Mouse (Mus musculus): Measurements from ENCODE around the gene Capg. TPM values are rescaled to one million over a fixed set of nuclear protein-coding genes. Genes with fewer than 3 reads are reported as not detected.
A peak's percentile ranks its signal among the peaks of the same experiment; 100 is the strongest.

Capg gene
- total and polyA plus RNA-seq, 3 experiments, result 32.2 to 56.3 (median 41.9) TPM

DNA sequence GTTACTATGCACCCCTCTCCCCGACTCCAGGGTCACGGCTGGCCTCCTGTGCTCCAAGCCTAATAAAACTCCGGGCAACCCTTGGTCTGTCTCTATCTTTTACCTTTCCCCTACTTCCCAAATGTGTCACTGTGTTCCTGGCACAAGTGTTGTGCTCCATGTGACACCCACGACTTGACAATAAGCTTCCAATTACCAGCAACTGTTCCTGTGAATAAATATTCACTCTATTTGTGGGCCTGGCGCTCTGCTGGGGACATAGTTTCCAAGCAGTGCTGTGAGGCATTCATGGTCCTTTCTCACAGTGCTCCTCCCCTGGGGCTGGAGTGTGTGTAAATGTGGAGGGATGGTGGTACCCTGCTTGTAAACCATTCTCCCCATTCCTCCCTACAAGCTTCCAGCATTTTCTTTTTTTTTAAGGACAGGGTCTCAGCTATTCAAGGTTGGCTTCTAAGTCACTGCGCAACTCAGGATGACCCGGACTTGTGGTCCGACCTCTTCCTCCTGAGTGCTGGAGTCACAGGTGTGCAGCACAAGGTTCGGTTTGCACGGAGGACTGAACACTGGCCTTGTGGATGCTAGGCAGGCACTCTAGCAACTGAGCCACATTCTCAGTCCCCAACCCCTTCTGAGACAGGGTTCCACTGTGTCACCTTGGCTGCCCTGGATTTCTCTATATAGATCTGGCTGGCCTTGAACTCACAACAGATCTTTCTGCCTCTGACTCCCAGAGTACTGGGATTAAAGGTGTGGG, 26.6 kb downstream of the Capg start:
- DNase-seq, result no peak

DNA sequence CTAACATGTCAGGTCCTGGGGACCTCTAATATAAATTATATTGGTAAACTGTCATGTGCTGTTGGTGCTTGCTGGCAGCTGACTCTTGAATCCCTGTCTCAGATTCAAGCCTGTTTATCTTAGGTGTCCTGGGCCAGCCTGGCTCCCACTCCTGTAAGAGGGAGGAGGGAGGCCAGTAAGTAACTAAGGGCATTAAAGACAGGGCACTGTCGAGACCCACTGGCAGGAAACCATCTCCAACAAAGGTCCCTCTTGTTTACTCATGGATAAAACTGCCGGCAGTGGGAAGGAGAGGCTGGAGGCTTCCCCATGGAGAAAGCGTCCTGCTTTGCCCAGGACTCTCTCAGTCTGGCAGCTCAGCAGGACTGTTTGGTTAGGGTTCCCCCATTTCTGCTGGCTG, 27.6 kb downstream of the Capg start:
- DNase-seq, result no peak

DNA sequence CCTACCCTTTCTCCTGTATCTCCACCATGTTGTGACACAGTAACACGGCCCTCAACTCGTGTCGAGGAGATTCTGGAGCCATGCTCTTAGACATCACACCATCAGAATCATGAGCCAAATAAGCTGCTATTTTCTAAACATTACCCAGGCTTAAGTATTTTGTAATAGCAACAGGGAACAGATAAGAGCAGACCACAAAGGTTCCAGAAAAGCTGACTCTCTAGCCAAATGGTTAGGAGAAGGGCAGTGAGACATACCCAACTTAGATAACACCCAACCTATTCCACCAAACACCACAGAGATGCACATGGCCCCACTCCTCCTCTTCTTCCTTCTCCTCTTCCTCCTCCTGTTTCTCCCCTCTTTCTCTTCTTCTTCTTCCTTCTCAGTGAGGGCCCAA, 31.9 kb downstream of the Capg start:
- DNase-seq, result no peak

DNA sequence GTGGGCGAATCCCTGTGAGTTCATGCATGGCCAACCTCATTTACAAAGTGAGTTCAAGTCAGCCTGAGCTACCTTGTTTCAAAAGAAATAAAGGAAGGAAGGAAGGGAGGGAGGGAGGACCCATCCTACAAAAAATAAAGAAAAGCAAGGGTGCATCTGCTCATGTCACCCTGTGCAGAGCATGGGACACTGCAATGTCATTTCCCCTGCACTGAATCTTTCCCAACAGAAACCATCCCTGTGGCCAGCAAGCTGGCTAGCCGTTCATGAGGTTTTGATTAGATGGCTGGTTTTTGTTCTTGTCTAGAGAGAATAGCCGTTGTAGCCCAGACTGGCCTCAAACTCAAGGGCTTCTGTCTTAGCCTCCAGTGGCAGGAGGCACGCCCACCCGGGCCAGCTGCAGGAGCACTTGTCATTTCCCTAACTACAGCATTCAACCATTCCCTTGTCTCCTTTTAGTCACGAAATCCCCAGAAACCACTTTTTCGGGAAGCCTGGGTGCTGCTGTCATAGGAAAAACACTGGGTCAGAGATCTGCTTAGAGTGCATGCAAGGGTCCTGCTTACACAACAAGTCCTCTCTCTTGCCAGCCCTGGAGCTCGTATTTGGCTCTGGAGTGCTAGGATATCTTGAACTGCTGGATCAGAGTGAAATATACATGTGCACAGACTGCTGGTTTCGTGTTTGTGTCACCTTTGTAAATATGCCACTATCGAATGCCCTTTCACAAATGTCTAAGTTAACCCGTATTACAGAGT, 37.6 kb downstream of the Capg start:
- peak; percentile 30 for DNase-seq

DNA sequence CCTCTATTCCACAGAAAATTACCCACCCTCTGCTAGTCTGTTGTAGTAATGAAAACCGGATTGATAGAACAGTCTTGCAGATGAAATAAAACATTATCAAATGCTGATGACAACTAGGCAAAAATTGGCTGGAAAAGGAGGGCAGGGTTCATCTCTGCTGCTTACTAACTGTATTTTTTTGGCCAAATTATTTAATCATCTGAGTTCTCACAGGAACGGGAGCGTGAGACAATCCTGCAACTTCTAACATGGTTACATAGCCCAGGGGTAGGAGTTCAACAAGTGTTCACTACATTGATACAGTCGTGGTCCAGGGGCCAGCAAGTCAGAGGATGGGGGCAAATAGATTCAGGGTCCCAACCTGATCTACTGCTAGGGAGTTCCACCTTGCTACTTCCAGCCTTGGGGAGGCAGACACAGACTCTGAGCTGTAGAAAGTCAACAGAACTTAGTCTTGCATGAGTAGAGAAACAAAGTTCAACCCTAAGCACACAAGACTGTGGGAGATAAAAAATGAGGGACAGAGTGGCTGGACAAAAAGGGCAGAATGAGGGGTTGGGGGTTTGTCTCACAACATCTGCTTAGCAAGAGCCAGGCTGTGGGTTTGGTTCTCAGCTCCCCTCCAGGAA, 39.1 kb downstream of the Capg start:
- no peak for DNase-seq

DNA sequence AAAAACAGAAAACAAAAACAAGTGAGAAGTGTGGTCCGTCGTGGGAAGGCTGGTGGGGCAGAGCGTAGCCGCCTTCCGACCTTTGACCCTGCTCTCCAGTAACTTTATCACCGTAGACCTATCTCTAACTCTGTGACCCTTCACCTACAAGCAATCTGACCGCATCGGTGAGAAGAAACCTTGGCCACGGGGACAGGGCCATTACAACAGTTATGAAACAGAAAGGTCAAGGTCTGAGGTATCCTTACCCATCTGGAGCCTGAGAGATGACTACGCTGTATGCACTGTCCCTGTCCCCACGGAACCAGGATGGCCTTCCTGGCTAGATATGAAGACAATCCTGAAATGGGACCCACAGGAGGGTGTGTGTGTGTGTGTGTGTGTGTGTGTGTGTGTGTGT, 40.0 kb downstream of the Capg start:
- peak; percentile 52 for DNase-seq

DNA sequence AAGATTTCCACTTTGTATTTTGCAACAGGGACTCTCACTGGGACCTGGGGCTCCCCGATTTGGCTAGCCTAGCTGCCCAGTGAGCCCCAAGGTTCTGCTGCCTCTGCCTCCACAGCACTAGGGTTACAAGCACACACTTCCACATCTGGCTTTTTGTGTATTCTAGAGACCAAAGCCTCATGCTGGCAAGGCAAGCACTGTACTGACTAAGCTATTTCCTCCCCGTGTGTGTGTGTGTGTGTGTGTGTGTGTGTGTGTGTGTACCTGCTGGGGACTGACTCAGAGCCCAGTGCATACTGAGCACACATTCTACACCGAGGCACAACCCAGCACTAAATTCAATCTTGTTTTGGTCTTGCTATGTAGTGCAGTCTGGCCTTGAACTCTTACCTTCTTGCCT, 42.5 kb downstream of the Capg start:
- DNase-seq, result peak; percentile 54

DNA sequence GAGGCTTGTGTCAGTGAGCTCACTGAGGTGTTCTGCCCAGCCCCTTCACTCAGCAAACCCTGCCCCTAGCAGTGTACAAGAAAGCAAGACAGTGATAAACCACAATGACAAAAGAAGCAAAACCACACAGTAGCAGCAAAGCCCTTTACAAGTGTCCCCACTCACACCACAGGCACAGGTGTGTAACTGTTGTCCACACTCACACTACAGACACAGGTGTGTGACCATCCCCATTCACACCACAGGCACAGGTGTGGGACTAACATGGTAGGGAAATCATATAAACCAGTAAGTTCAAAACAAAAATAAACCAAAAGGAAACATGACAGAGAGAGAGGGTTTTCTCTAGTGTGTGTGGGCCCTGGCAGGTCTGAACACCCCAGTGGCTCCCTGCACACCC, 44.1 kb downstream of the Capg start:
- DNase-seq, result no peak

DNA sequence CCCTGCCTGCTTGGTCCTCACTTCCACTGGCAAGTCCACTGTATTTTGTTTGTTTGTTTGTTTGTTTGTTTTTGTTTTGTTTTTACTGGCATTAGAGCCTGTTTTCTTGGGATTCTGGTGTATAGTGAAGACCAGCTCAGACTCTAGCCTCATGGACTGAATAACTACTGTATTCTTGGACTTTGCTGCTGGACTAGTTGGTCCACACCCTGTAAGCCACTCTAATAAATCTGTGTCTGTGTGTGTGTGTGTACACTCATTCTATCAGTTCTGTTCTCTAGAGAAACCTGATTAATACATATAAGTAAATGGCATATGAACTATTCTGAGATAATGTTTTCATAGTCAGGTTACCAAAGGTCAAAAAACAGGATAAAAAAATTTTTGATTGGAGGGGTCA, 45.9 kb downstream of the Capg start:
- no peak for DNase-seq

DNA sequence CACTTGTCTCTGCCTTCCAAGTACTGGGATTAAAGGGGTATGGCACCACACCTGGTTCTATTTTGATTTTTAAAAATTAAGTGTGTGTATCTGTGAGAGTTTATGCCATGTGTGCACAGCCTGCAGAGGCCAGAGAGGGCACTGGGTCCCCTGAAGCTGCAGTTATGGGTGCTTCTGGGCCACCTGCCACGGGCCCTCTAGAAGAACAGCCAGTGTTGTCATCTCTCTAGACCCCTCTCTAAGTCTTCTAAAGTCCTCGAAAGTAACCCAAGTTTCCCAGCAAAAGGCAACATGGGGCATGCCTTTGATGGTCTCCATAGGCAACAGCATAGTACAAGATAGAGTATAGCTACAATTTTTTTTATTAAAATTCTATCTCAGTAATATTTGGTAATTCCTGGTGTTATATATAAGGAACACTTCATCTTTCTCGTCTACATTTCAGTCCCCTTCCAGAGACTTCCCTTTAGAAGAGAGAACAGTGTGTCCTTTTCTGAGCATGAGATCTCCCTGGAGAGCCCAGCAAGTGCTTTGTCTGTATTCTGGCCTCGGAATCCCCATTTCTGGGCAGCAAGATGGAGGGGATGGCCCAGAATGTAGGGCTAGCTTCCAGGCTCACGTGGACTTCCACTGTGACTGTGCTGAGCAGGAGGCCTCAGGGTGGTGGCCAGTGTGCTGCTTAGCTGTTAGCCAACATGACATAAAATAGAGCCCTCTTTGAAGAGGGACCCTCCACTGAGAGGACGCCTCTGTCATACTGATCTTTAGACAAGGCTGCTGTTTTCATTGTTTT, 49.0 kb downstream of the Capg start:
- no peak for DNase-seq

DNA sequence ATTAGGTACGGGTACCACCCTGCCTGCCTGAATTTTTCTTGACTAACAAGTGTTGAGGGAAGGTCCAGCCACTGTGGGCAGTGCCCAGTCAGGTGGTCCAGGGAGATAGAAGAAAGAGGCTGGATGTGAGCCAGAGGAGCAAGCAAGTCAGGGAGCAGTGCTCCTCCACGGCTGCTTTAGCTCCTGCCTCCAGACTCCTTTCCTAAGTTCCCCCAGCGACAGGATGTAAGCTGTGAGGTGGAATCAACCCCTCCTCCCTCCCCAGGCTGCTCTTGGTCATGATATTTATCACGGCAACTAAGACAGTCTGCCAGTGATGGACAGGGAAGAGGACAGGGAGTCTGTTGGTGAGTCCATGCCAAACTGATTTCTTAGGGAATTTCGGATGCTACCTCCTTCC, 49.7 kb downstream of the Capg start:
- DNase-seq, result no peak

DNA sequence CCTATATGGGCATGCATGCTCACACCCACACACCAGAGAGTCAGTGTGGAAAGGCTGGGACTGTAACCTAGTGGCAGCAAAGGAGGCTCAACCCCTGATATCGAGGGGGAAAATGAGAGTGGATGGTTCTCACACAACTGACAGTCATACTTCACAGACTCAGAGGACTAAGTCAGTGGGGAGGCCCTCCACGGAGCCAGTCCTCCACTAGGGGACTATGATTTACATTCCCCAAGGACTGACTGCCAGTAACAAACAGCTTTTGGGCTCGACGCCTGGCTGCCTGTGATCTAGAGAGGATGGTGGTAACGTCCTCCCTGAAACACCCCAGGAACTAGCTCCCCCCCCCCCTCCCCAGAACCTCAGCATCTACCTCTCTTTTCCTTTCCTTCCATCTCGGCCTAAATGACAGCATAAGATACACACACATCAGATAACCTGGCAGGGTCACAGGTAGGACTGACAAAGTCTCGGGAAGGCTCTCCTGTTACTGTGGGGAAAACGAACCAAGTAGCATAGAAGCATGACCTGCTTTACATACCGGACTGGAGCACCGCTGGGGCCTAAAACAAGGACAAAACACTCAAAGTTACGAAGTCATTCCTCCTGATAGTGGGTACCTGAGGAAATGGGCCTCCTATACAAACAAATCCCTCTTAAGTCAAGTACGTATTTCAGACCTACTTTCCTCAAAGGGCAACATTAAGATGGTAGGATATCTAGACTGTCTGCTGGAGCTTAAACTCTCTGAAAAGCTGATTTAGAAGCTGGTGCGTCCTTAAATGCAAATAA, 53.1 kb downstream of the Capg start:
- peak; percentile 39 for DNase-seq

DNA sequence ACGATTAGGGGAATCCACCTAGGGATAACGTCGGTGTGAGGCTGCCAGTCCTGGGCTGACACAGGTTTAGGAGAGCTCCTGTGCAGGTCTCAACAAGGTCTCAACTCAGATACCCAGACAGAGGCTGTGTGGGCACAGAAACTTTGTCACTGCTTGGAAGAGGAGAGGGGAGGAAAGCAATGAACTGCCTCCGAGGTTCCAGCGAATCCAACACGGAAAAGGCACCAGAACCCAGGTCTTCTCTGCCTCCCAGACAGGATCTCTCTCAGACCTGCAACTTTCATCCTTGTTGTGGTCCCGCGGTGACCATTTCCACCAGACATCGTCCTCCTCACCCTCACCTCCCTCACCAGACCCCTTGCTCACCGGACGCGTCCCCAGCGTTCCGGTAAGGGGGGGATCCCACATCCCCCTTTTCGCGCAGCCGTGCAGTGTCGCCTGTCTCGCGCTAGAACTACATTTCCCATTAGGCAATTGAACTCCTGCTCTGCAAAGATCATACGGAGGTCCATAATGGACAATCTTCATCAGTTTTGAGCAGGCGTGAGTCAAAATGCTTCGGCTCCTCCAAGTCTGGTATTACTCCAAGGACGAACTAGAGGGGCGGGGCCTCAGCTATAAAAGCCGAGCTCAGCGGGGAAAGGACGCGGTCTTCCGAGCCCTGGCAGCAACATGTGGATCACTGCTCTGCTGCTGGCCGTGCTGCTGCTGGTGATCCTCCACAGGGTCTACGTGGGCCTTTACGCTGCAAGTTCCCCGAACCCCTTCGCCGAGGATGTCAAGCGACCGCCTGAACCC, 54.0 kb downstream of the Capg start, which contains the start of the genes Elmod3 and Retsat:
Elmod3 (minus strand) TSS at position 458 of the 798 bp plus-strand sequence.
Retsat (plus strand) TSS at position 520 of the 798 bp plus-strand sequence.
- DNase-seq, result peak; percentile 97

DNA sequence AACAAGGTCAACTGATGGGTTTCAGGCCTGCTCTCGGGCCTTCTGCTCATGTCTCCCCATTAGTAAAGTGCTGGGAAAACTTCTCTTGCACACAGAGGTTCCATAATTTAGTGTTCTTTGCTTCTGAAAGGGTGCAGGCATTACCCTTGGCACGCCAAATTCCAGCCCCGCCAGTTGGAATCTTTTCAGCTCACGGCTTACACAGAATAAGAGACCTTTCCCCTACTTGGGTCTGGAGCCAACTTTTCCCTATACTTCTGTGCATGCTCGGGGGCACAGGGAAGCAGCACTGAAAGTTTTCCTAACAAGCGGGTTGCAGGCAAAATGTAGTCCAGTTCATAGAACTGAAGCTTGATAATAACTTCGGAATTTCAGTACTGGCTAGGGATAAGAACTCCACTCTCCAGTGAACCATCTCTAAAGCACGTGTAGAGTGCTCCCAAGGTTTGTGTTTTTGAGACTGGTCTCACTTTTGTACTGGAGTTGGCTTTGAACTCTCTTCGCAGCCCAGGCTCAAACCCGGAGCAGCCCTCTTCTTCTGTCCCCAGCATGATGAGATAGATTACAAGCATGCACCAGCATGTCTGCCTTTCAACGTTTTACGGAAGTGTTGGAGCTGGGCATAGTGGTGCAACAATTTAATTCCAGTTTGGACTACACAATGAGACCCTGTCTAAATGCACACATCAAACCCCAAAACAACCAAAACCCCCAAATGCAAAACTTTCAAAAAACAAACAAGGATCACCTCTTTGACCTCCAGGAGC, 54.8 kb downstream of the Capg start:
- peak; percentile 74 for DNase-seq

DNA sequence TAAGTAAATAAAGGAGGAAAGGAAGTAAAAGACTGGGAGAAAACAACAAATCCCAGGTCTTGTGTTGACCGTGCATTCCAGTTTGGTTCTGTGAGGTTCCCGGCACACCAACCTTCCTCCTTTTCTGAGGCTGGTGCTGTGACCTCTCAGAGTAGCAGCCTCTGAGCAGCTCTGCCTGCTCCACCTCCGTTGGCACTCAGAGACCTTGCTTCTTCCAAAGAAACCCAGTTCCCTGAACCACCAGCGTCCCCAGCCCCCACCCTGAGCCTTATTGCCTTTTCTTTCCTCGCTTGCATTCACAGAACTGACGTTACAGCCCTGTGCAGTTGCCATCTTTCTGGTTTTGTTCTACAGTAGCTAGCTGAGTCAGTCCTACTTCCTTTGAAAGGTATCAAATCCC, 56.0 kb downstream of the Capg start:
- DNase-seq, result peak; percentile 46

DNA sequence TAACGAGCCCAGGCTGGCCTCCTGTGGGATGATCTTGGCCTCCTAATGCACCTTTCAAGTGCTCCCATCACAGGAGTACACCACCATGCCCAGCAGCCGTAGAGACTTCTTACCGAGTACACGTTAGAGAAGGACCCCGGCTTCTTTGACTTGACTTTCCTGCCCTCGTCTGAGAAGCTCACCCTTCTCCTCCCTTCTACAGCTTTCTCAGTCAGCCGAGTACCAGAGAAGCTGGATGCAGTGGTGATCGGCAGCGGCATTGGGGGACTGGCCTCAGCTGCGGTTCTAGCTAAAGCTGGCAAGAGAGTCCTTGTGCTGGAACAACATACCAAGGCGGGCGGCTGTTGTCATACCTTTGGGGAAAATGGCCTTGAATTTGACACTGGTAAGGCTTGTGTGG, 56.6 kb downstream of the Capg start:
- DNase-seq, result peak; percentile 24

DNA sequence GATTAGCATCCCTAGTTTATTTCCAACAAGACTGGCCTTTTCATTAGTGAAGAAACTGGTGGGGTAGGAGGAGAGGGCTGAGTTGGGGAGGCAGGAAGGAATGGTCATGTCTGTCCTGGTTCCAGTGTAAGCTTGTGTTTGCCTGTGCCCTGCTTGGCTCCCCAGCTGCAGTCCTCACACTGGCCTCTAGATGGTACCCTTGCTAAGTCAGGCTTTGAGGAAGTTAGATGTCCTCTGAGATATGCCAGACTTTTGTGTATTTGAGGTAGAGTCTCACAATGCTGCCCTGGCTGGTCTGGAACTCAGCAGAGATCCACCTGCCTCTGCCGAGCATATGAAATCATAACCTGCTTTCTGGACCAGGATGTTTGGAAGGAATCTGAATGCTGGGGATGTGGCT, 57.5 kb downstream of the Capg start:
- peak; percentile 89 for DNase-seq

DNA sequence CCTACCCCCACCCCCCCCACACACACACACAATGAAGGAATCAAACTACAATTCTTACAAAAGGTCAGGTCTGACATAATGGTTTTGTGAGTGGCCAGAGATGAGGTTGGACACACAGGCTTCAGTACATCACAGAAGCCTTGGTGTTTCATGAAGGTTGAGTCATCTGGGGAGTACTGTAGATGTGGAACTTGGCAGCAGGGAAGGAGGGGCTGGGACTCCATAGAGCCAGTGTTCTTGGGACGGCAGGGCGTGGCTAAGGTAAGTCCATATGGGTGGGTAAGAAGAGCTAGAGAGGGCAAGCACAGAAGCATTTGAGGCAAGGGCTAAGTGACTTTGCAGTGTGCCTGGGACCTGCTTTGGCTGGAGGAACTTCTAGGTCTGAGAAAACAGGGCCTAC, 59.9 kb downstream of the Capg start:
- DNase-seq, result peak; percentile 42

DNA sequence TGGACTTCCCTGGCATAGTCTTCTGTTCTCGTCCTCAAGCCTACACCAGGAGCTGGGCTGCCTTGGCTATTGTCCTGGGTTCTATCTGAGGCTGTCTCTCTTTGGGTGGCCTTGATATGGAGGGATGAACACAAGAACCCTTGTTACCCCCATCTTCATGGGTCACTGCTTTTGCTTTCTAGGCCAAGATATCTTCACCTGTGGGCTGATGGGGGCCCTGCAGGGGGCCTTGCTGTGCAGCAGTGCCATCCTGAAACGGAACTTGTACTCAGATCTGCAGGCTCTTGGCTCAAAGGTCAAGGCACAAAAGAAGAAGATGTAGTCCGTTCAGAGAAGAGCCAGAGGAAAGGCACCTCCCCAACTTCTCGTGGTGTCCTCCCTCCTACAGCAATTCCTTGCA, 62.9 kb downstream of the Capg start:
- DNase-seq, result no peak

DNA sequence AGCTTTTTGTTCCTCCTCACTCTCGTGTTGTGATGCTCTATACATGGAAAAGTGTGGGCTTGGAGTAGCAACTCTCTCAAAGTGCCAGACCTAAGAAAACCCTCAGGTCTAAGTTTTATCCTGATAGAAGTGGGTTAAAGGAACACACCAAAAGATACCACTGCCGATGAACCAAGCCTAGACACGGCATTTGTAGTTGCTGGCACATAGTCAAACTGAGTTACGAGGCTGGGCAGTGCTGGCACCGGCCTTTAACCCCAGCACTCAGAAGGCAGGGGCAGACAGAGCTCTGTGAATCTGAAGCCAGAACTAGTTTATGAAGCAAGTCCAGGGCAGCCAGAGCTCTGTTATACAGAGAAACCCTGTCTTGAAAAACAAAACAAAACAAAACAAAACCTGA, 63.5 kb downstream of the Capg start:
- DNase-seq, result peak; percentile 40
